Comparison of ENCODE assay signal across 10 mouse cellular contexts in genomic region chr5:143043285-143043684, GRCm38 (mm10).
DNase-seq lines count a peak whose midpoint lies in the region; ATAC-seq and TF ChIP-seq lines count a peak whose summit lies in the region.
"Had no signal": no experiment of that assay in that cellular context is flagged by ENCODE, and none has a peak within 500 bp of the region (broad histone marks: within the 10 kb centered on the region; RNA-seq: fewer than 3 reads in every experiment).

No protein-coding gene starts in this region.

- no peak overlapping the region for H3K4me2 ChIP-seq in lung, postnatal 0 days (replicated peaks; ENCODE audit: low read depth, low read length)
- H3K4me2 ChIP-seq: hindbrain, embryonic 15.5 days had no signal

- no peak for ATAC-seq in lung, postnatal 0 days
- ATAC-seq: midbrain, embryonic 16.5 days had no signal

- 73% methylated on average over 2 of the region's 2 CpGs for WGBS in lung, postnatal 0 days
- 68% methylated on average over 2 of the region's 2 CpGs for WGBS in lung, adult 2 months

- no peaks in the 10 kb centered on the region for H3K27me3 ChIP-seq in lung, postnatal 0 days (replicated peaks; ENCODE audit: insufficient read depth, low read length)
- H3K27me3 ChIP-seq in splenic B cell, adult 2 months (ENCODE audit: control insufficient read depth, insufficient read depth, low read length, poor library complexity, severe bottlenecking) = no peaks in the 10 kb centered on the region
- H3K27me3 ChIP-seq: hindbrain, embryonic 15.5 days had no signal

- TF ChIP-seq CTCF in lung, postnatal 0 days (IDR thresholded peaks at IDR 0.05) = peak; percentile 59
- TF ChIP-seq CTCF in lung, adult 2 months (IDR thresholded peaks at IDR 0.05; ENCODE audit: insufficient read depth, low read length) = no peak
- peak; percentile 33; the same call in 1 of the 2 replicates for TF ChIP-seq CTCF in cortical plate, adult 2 months (IDR thresholded peaks at IDR 0.05; ENCODE audit: extremely low read depth, insufficient read depth, low read length)

- H3K9me3 ChIP-seq in lung, postnatal 0 days (ENCODE audit: low read length) = no peaks in the 10 kb centered on the region
- H3K9me3 ChIP-seq: hindbrain, embryonic 15.5 days had no signal

- no peak overlapping the region for H3K27ac ChIP-seq in lung, postnatal 0 days (ENCODE audit: low read length)
- no peak overlapping the region for H3K27ac ChIP-seq in cortical plate, adult 2 months (ENCODE audit: insufficient read depth, low read length)
- H3K27ac ChIP-seq: hindbrain, embryonic 15.5 days had no signal

- no peak for TF ChIP-seq EP300 in lung, postnatal 0 days (IDR thresholded peaks at IDR 0.05)

- no peak for TF ChIP-seq POLR2A in lung, adult 2 months (IDR thresholded peaks at IDR 0.05; ENCODE audit: borderline replicate concordance, extremely low read depth, low read depth, low read length)
- TF ChIP-seq POLR2A in cortical plate, adult 2 months (IDR thresholded peaks at IDR 0.05; ENCODE audit: extremely low read depth, insufficient read depth, low read length) = no peak

- peak; percentile 53 for DNase-seq in embryo, embryonic 10.5 days (ENCODE audit: low spot score)
- no peak for DNase-seq in embryo, embryonic 9.5 days (ENCODE audit: extremely low spot score)
- peak; percentile 40 for DNase-seq in lung, postnatal 0 days (ENCODE audit: low spot score)
- no peak for DNase-seq in lung, adult 2 months
- peak; percentile 49 for DNase-seq in splenic B cell, adult 2 months (ENCODE audit: low read depth, low spot score)
- no peak for DNase-seq in heart, adult 8-10 months (ENCODE audit: low spot score)
- no peak for DNase-seq in frontal cortex, postnatal 25 days (ENCODE audit: low spot score in 2 of 2)

- no peak overlapping the region for H3K4me3 ChIP-seq in lung, postnatal 0 days (ENCODE audit: low read depth, low read length)
- H3K4me3 ChIP-seq in lung, adult 2 months (replicated peaks; ENCODE audit: extremely low read depth, low read depth, low read length) = no peak overlapping the region
- H3K4me3 ChIP-seq in cortical plate, adult 2 months (ENCODE audit: insufficient read depth, low read length) = no peak overlapping the region
- H3K4me3 ChIP-seq: hindbrain, embryonic 15.5 days had no signal

- H3K36me3 ChIP-seq in lung, postnatal 0 days (ENCODE audit: insufficient read depth, low read length) = no peaks in the 10 kb centered on the region
- H3K36me3 ChIP-seq in splenic B cell, adult 2 months (ENCODE audit: control insufficient read depth, insufficient read depth, low read length, poor library complexity, severe bottlenecking) = peaks cover 7% of the 10 kb centered on the region
- H3K36me3 ChIP-seq: hindbrain, embryonic 15.5 days had no signal

- peaks cover 6% of the 10 kb centered on the region; the same call in 1 of the 2 replicates for H3K4me1 ChIP-seq in lung, postnatal 0 days (ENCODE audit: insufficient read depth, low read depth, low read length)
- H3K4me1 ChIP-seq in lung, adult 2 months (ENCODE audit: control insufficient read depth, insufficient read depth, low read length) = peaks cover 5% of the 10 kb centered on the region
- peaks cover 3% of the 10 kb centered on the region; the same call in 1 of the 2 replicates for H3K4me1 ChIP-seq in cortical plate, adult 2 months (ENCODE audit: control insufficient read depth, insufficient read depth, low read length)

- H3K9ac ChIP-seq in lung, postnatal 0 days (replicated peaks; ENCODE audit: low read depth) = no peak overlapping the region
- H3K9ac ChIP-seq: hindbrain, embryonic 15.5 days had no signal

Comparison
In these comparisons a context has a peak if more than half of its experiments do, and no peak if none do; other contexts are left out.
1. DNase-seq: peak in embryo, embryonic 10.5 days (single experiment), lung, postnatal 0 days (single experiment) and splenic B cell, adult 2 months (single experiment); none in embryo, embryonic 9.5 days (single experiment), lung, adult 2 months (single experiment), heart, adult 8-10 months (single experiment) and frontal cortex, postnatal 25 days (0 of 2).